9 mouse cellular contexts compared by ENCODE assay signal in the genomic region with DNA sequence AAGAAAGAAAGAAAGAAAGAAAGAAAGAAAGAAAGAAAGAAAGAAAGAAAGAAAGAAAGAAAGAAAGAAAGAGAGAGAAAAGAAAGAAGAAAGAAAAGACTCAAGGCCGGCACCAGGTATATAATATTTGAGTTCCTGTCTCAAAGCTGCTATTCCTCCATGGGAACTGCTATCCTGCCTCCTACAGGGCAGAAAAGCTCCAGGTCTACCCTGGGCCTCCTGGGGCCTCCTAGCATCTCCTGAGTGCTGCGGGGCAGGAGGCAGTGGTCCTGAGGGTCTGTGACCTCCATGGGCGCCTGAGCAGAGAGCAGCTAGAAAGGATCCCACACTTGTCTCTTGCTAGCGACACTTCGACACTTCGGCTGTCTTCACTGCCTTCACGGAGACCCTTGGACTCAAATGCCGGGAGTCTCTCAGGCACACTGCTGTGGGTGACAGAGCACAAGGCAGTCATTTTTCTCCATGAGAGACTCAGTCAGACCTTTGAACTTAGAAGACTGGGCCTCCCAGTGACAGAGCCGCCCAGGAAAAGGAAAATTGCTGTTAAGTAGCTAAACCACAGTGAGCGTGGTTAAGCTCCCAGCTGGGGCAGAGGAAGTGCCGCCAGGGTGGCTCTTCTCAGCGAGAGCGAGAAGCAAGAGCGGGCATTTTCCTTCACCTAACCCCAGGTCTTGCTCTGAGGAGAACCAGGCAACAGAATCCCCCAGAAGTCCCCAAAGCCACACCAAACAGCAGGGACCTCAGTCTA. TPM values are rescaled to one million over a fixed set of nuclear protein-coding genes. Genes with fewer than 3 reads are reported as not detected.
A peak's percentile ranks its signal among the peaks of the same experiment; 100 is the strongest.
DNase-seq lines count a peak whose midpoint lies in the region.
"Had no signal": no experiment of that assay in that cellular context is flagged by ENCODE, and none has a peak within 500 bp of the region (broad histone marks: within the 10 kb centered on the region; RNA-seq: fewer than 3 reads in every experiment).

No protein-coding gene starts in this region.

- peaks cover 41% of the 10 kb centered on the region for H3K27me3 ChIP-seq in heart, embryonic 10.5 days (ENCODE audit: insufficient read depth, poor library complexity, severe bottlenecking)

- H3K4me3 ChIP-seq in heart, embryonic 10.5 days, result no peak overlapping the region

- H3K9me3 ChIP-seq in heart, embryonic 10.5 days, result no peaks in the 10 kb centered on the region

- DNase-seq in heart, embryonic 10.5 days (ENCODE audit: low spot score), result no peak
- DNase-seq in heart, postnatal 25 days (ENCODE audit: low spot score), result no peak
- peak; percentile 42 for DNase-seq in c-Kit-positive CD71-negative TER-119-negative erythroid progenitor cells, embryonic 14.5 days (ENCODE audit: low read depth)
- peak; percentile 54 to 57 for DNase-seq in kidney, adult 8-10 months
- peak; percentile 19 for DNase-seq in spleen, adult 12 weeks (ENCODE audit: low spot score)
- no peak for DNase-seq in right cerebral cortex, postnatal 14 days
- DNase-seq in cerebellum, adult 9-10 months, result no peak
- DNase-seq in gastrocnemius, adult 18-20 months (ENCODE audit: low spot score), result no peak

- H3K27ac ChIP-seq in heart, embryonic 10.5 days, result peak overlapping the region; percentile 47; the same call in 1 of the 2 replicates

- H3K36me3 ChIP-seq in heart, embryonic 10.5 days, result 0 out of 2 replicates have a peak, but pooled peaks cover 4% of the 10 kb centered on the region

- H3K4me1 ChIP-seq in heart, embryonic 10.5 days, result peaks cover 95% of the 10 kb centered on the region

- 43% methylated on average over 14 of the region's 14 CpGs for WGBS in heart, embryonic 10.5 days

- intact Hi-C loops in heart, postnatal 25 days (cut with DNase I), result no loop called here

RNA-seq across cellular contexts. Expression of a gene that starts 35.7 kb away (rescaled TPM):
- polyA plus RNA-seq in heart, embryonic 10.5 days (2016; fragmentation: Nextera tagmentation; extraction: Ambion mirVana), result 0.23 and 0.65 TPM in 2 replicates
- total RNA-seq in heart, postnatal 25 days (2021), result under 1 TPM; 0.10 to 0.34 TPM
- under 1 TPM; 0.05 to 0.14 TPM for total RNA-seq in gastrocnemius, adult 18-20 months (2021)
- polyA plus RNA-seq: C2C12 had no signal

RNA-seq across cellular contexts. Expression of a gene that starts 43.7 kb away (rescaled TPM):
- polyA plus RNA-seq in heart, embryonic 10.5 days (2016; fragmentation: Nextera tagmentation; extraction: Ambion mirVana), result 15.8 and 17.0 TPM in 2 replicates
- total RNA-seq in heart, postnatal 25 days (2021), result 10 to 100 TPM; 19.3 to 23.0 TPM
- 10 to 100 TPM; 12.6 to 20.2 TPM for total RNA-seq in gastrocnemius, adult 18-20 months (2021)

RNA-seq across cellular contexts. Expression of a gene that starts 44.1 kb away (rescaled TPM):
- 9.6 TPM in 2 replicates for polyA plus RNA-seq in heart, embryonic 10.5 days (2016; fragmentation: Nextera tagmentation; extraction: Ambion mirVana)
- 10 to 100 TPM; 10.0 to 10.5 TPM for total RNA-seq in heart, postnatal 25 days (2021)
- total RNA-seq in gastrocnemius, adult 18-20 months (2021), result 1 to 10 TPM; 7.5 to 7.9 TPM

RNA-seq across cellular contexts. Expression of a gene that starts 45.5 kb away (rescaled TPM):
- 14.3 and 16.5 TPM in 2 replicates for polyA plus RNA-seq in heart, embryonic 10.5 days (2016; fragmentation: Nextera tagmentation; extraction: Ambion mirVana)
- 1 to 10 TPM; 7.9 to 8.2 TPM for total RNA-seq in heart, postnatal 25 days (2021)
- total RNA-seq in gastrocnemius, adult 18-20 months (2021), result 1 to 10 TPM; 3.2 TPM

Comparison
In these comparisons a context has a peak if more than half of its experiments do, and no peak if none do; other contexts are left out.
1. DNase-seq: peak in c-Kit-positive CD71-negative TER-119-negative erythroid progenitor cells, embryonic 14.5 days (single experiment), kidney, adult 8-10 months (2 of 2) and spleen, adult 12 weeks (single experiment); none in heart, embryonic 10.5 days (single experiment), heart, postnatal 25 days (single experiment), right cerebral cortex, postnatal 14 days (single experiment), cerebellum, adult 9-10 months (single experiment) and gastrocnemius, adult 18-20 months (single experiment).